Mouse (Mus musculus) hindbrain, embryonic 14.5 days (tissue): ENCODE measurements around the gene Pik3r2. TPM values are rescaled to one million over a fixed set of nuclear protein-coding genes. Genes with fewer than 3 reads are reported as not detected.
A peak's percentile ranks its signal among the peaks of the same experiment; 100 is the strongest.

Experiments used
- ATAC-seq: fragments of 200-750 bp; cut with Nextera tagmentation; 2 replicates; pipeline ENCODE4 v1.8.0; 2017; ENCODE audit warnings: moderate number of reproducible peaks, mild to moderate bottlenecking, moderate TSS enrichment, moderate library complexity; ENCODE audit not compliant: low FRiP score
- DNase-seq: peaks from one replicate; pipeline ENCODE4 v3.0.0-alpha.2; 2015; ENCODE audit warnings: low spot score
- H3K27ac ChIP-seq: fragments of 300-500 bp; sonication (generic); 2 replicates; pipeline ENCODE4 v1.5.1; 2014; ENCODE audit warnings: mild to moderate bottlenecking, moderate library complexity
- H3K27me3 ChIP-seq: fragments of 300-500 bp; sonication (generic); 2 replicates; pipeline ENCODE4 v1.6.1; 2014; ENCODE audit warnings: mild to moderate bottlenecking, low read length, mixed read lengths; ENCODE audit not compliant: control insufficient read depth, insufficient read depth
- H3K36me3 ChIP-seq: fragments of 300-500 bp; sonication (generic); replicated peaks from 2 replicates; pipeline ENCODE4 v1.6.1; 2014; ENCODE audit not compliant: control insufficient read depth, insufficient read depth
- H3K4me1 ChIP-seq: fragments of 300-500 bp; sonication (generic); replicated peaks from 2 replicates; pipeline ENCODE4 v1.6.1; 2014; ENCODE audit warnings: antibody characterized with exemption, low read length, mixed read lengths; ENCODE audit not compliant: control insufficient read depth, insufficient read depth
- H3K4me2 ChIP-seq: fragments of 300-500 bp; sonication (generic); replicated peaks from 2 replicates; pipeline ENCODE4 v1.6.1; 2014; ENCODE audit warnings: mild to moderate bottlenecking, moderate library complexity
- H3K4me3 ChIP-seq: fragments of 300-500 bp; sonication (generic); replicated peaks from 2 replicates; pipeline ENCODE4 v1.5.1; 2014; ENCODE audit warnings: mild to moderate bottlenecking, low read length
- H3K9ac ChIP-seq: fragments of 300-500 bp; sonication (generic); 2 replicates; pipeline ENCODE4 v1.6.1; 2014
- H3K9me3 ChIP-seq: fragments of 300-500 bp; sonication (generic); 2 replicates; pipeline ENCODE4 v1.6.1; 2016; ENCODE audit warnings: low read length; ENCODE audit not compliant: control insufficient read depth
- WGBS: fragments of 180-500 bp; shearing (Covaris S2); extraction: QIAGEN DNeasy Blood & Tissue Kit; methylation state at CpG from one replicate; pipeline ENCODE4 v1.1.7; 2014; 5-methylcytosine and 5-hydroxymethylcytosine counted together
- polyA plus RNA-seq: library from polyadenylated mRNA; unstranded; fragments of >200 nt; fragmentation: Nextera tagmentation; extraction: Ambion mirVana; gene quantifications from 2 replicates; pipeline ENCODE4 v1.2.1, GENCODE M21; 2014

The Pik3r2 gene
- polyA plus RNA-seq, 1 experiment from 2014 or later = 83.0 TPM

GRCm38 (mm10) chr8:70803761-70804480, 27.4 kb upstream of the Pik3r2 start:
- peaks cover 43% of the 10 kb centered on the region for H3K27me3 ChIP-seq
- no peaks in the 10 kb centered on the region for H3K36me3 ChIP-seq
- H3K4me2 ChIP-seq = peak overlapping the region; percentile 66
- ATAC-seq = no peak
- no peak overlapping the region for H3K27ac ChIP-seq
- H3K4me1 ChIP-seq = no peaks in the 10 kb centered on the region
- WGBS = 2% methylated on average over 38 of the region's 47 CpGs
- DNase-seq = no peak
- no peaks in the 10 kb centered on the region for H3K9me3 ChIP-seq
- peak overlapping the region; percentile 18; the same call in 1 of the 2 replicates for H3K9ac ChIP-seq
- peak overlapping the region; percentile 42 for H3K4me3 ChIP-seq

- no peak overlapping the region for H3K27ac ChIP-seq
- 0 out of 2 replicates have a peak, but pooled peaks cover 8% of the 10 kb centered on the region for H3K4me1 ChIP-seq
- peaks cover 53% of the 10 kb centered on the region for H3K27me3 ChIP-seq
- 73% methylated on average over 11 of the region's 11 CpGs for WGBS
- H3K4me3 ChIP-seq = no peak overlapping the region
- no peak overlapping the region for H3K4me2 ChIP-seq
- ATAC-seq (no peak), DNase-seq (no peak)
- H3K9me3 ChIP-seq = no peaks in the 10 kb centered on the region
- no peaks in the 10 kb centered on the region for H3K36me3 ChIP-seq
- no peak overlapping the region for H3K9ac ChIP-seq
These were observed 26.4 kb upstream of the Pik3r2 start for GRCm38 (mm10) chr8:70802786-70803510.

- WGBS = 84% methylated on average over 1 of the region's 1 CpGs
- Histone ChIP-seq H3K27me3 (peaks cover 54% of the 10 kb centered on the region), H3K4me1 (0 out of 2 replicates have a peak, but pooled peaks cover 12% of the 10 kb centered on the region)
These were observed 25.3 kb upstream of the Pik3r2 start for GRCm38 (mm10) chr8:70801830-70802229.

DNA sequence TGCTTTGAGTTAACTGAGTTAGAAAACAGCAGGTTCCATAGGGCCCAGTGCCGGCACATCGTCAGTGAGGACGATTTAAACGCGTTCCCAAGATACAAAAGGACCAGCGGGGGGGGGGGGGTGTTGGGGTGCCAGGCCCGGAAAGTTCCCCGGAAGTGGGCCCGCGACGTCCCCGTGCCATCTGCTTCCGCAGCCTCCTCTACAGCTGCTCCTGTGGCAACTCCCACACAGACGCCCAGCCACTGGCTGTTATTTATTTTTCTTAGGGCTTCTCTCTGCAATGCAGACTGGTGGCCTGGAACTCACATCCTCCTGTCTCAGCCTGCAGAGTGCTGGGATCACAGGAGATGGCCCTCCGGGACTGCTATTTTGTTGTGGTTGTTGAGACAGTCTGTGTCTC, 24.6 kb upstream of the Pik3r2 start:
- Histone ChIP-seq H3K9me3 (no peaks in the 10 kb centered on the region), H3K27ac (no peak overlapping the region), H3K9ac (no peak overlapping the region), H3K36me3 (no peaks in the 10 kb centered on the region), H3K4me2 (no peak overlapping the region), H3K27me3 (peaks cover 53% of the 10 kb centered on the region), H3K4me3 (no peak overlapping the region), H3K4me1 (0 out of 2 replicates have a peak, but pooled peaks cover 16% of the 10 kb centered on the region)
- WGBS = 24% methylated on average over 15 of the region's 15 CpGs
- DNase-seq = no peak
- ATAC-seq = no peak

More at GRCm38 (mm10) chr8:70801830-70802229, 25.3 kb upstream of the Pik3r2 start:
- DNase-seq (no peak), ATAC-seq (no peak)
- no peak overlapping the region for H3K4me3 ChIP-seq
- H3K9me3 ChIP-seq = no peaks in the 10 kb centered on the region
- H3K36me3 ChIP-seq = no peaks in the 10 kb centered on the region
- H3K9ac ChIP-seq = no peak overlapping the region
- no peak overlapping the region for H3K4me2 ChIP-seq
- no peak overlapping the region for H3K27ac ChIP-seq

DNA sequence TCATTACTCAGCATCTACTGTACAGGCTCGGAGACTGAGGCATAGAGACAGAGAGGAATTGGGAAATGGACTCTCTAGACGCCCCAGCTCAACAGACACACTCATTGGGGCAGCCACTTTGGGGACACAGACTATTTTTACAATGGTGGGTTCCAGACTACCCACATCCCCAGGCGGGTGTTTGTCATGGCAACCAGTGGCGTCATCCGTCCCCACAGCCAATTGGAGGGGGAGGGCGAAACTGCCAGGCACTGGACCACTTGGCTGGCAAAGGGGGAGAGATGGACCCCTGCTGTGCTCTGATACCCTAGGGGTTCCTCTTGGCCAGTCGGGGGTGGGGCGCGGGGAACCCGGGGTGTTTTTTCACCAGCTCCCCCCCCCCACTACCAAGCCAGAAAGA, 24.1 kb upstream of the Pik3r2 start:
- Histone ChIP-seq H3K27ac (no peak overlapping the region), H3K9me3 (no peaks in the 10 kb centered on the region), H3K4me1 (0 out of 2 replicates have a peak, but pooled peaks cover 16% of the 10 kb centered on the region), H3K4me2 (no peak overlapping the region), H3K4me3 (no peak overlapping the region), H3K27me3 (peaks cover 51% of the 10 kb centered on the region), H3K9ac (no peak overlapping the region), H3K36me3 (no peaks in the 10 kb centered on the region)
- WGBS = 36% methylated on average over 9 of the region's 10 CpGs
- DNase-seq = no peak
- ATAC-seq = no peak

DNA sequence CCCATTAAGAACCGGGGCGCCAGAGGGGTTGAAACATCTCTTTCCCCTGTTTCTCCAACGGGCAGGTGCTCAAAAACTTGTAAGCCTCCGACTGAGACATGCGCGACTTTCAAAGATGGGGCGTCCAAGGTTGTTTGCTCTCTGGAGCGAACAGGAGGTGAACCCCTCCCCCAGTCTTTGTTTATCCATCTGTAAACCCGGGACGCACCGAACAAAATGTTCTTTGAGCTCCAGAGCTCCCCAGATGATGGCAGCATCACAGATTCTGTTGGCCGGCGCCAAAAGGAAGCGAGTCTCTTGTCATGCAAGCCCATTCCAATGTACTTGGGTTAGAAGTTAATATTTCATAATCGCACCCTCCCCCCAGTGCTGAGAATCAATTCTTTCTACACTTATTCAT, 21.8 kb upstream of the Pik3r2 start:
- Histone ChIP-seq H3K9me3 (no peaks in the 10 kb centered on the region), H3K9ac (peak overlapping the region; percentile 68; the same call in 1 of the 2 replicates), H3K4me1 (peaks cover 18% of the 10 kb centered on the region), H3K4me3 (peak overlapping the region; percentile 50), H3K36me3 (no peaks in the 10 kb centered on the region), H3K27ac (no peak overlapping the region), H3K27me3 (peaks cover 39% of the 10 kb centered on the region), H3K4me2 (peak overlapping the region; percentile 82)
- DNase-seq (no peak), ATAC-seq (no peak)
- 14% methylated on average over 15 of the region's 15 CpGs for WGBS

- H3K9ac ChIP-seq = peak overlapping the region; percentile 68
- H3K4me2 ChIP-seq = peak overlapping the region; percentile 82
- peak; percentile 86 for ATAC-seq
- H3K4me3 ChIP-seq = peak overlapping the region; percentile 50
- no peaks in the 10 kb centered on the region for H3K36me3 ChIP-seq
- H3K27ac ChIP-seq = no peak overlapping the region
- no peaks in the 10 kb centered on the region for H3K9me3 ChIP-seq
- peaks cover 32% of the 10 kb centered on the region for H3K27me3 ChIP-seq
- H3K4me1 ChIP-seq = peaks cover 25% of the 10 kb centered on the region
- under 1% methylated on average over 56 of the region's 57 CpGs for WGBS
- DNase-seq = peak; percentile 82
These were observed 20.9 kb upstream of the Pik3r2 start for GRCm38 (mm10) chr8:70797081-70798070.

DNA sequence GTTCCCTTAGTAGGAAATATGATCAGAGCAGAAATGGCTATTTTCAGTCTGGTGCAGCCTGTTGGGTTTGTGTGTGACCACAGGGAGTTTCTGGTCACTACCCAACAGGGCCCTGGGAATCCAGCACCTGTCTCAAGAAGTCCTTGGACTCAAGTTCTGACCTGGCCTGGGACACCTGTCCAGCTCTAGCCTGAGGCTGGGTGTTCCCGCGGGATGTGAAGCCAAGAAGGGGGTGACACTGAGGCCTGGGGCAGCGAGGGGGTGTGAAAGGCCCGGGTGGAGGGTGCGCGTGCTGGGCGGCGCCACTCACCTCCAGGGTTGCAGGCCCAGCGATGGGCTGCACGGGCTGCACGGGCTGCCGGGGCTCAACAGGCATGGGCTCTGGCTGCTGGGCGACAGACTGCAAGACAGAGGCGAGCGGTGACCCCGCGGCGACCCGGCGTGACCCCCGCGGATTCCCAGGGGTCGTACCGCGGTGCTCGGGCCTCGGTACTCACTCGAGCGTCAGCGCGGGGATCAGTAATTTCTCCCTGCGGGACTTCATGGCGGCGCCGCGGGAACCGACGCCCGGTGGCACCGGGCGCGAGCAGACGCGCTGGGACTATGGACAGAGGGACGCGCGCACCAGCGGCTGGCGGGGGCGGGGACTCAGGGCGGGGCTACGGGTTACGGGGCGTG, 20.0 kb upstream of the Pik3r2 start:
- DNase-seq = no peak

More for the DNA sequence above, 20.0 kb upstream of the Pik3r2 start:
- peak overlapping the region; percentile 50 for H3K4me3 ChIP-seq
- H3K9me3 ChIP-seq = no peaks in the 10 kb centered on the region
- H3K27ac ChIP-seq = no peak overlapping the region
- H3K9ac ChIP-seq = peak overlapping the region; percentile 68
- peaks cover 28% of the 10 kb centered on the region for H3K27me3 ChIP-seq
- WGBS = 3% methylated on average over 54 of the region's 54 CpGs
- ATAC-seq = no peak
- H3K4me2 ChIP-seq = peak overlapping the region; percentile 82
- H3K4me1 ChIP-seq = peaks cover 30% of the 10 kb centered on the region
- H3K36me3 ChIP-seq = no peaks in the 10 kb centered on the region
